Mouse (Mus musculus) C2C12 (cell line): ENCODE measurements around the gene Tgm1. TPM values are rescaled to one million over a fixed set of nuclear protein-coding genes. Genes with fewer than 3 reads are reported as not detected.

Source experiments
- H3K27me3 ChIP-seq: one replicate; pipeline ENCODE4 v1.6.1; 2011; ENCODE audit not compliant: control insufficient read depth, insufficient read depth, insufficient read length
- H3K36me3 ChIP-seq: one replicate; pipeline ENCODE4 v1.6.1; 2011; ENCODE audit not compliant: control insufficient read depth, insufficient read depth
- H3K4me3 ChIP-seq: one replicate; pipeline ENCODE4 v1.5.1; 2011; ENCODE audit warnings: mild to moderate bottlenecking, control low read depth; ENCODE audit not compliant: poor library complexity, insufficient read depth, severe bottlenecking
- H3K79me2 ChIP-seq: one replicate; pipeline ENCODE4 v1.6.1; 2011; ENCODE audit not compliant: control insufficient read depth, insufficient read depth
- H3K79me3 ChIP-seq: one replicate; pipeline ENCODE4 v1.6.1; 2011; ENCODE audit warnings: low read depth, control low read depth
- H3ac ChIP-seq: one replicate; pipeline ENCODE3; 2011; ENCODE audit warnings: low read depth; ENCODE audit not compliant: control insufficient read depth, insufficient read length
- CEBPB ChIP-seq: IDR thresholded peaks from one replicate; pipeline ENCODE4 v1.6.1; 2011; ENCODE audit warnings: low read depth, mild to moderate bottlenecking, control low read depth, moderate library complexity
- CTCF ChIP-seq: IDR thresholded peaks from one replicate; pipeline ENCODE4 v1.5.1; 2011; ENCODE audit not compliant: control insufficient read depth, insufficient read depth, insufficient read length
- FOSL1 ChIP-seq: IDR thresholded peaks from one replicate; pipeline ENCODE4 v1.8.0; 2011; ENCODE audit warnings: mild to moderate bottlenecking, low read length; ENCODE audit not compliant: poor library complexity, insufficient read depth, severe bottlenecking
- MAX ChIP-seq: IDR thresholded peaks from one replicate; pipeline ENCODE4 v1.6.1; 2011; ENCODE audit warnings: mild to moderate bottlenecking, control low read depth
- MYOD1 ChIP-seq: IDR thresholded peaks from one replicate; pipeline ENCODE4 v1.6.1; 2011; ENCODE audit warnings: low read depth; ENCODE audit not compliant: control insufficient read depth, insufficient read length
- MYOG ChIP-seq: IDR thresholded peaks from one replicate; pipeline ENCODE4 v1.6.1; 2011; ENCODE audit not compliant: control insufficient read depth, insufficient read length; ENCODE audit errors: extremely low read depth
- USF1 ChIP-seq: IDR thresholded peaks from one replicate; pipeline ENCODE4 v1.6.1; 2011; ENCODE audit warnings: low read depth, mild to moderate bottlenecking, control low read depth, moderate library complexity
- polyA plus RNA-seq: library from polyadenylated mRNA; unstranded; fragments of >200 nt; fragmentation: generic; extraction: Trizol; gene quantifications from one replicate; pipeline ENCODE4 v1.2.1, GENCODE M21; 2012; ENCODE audit warnings: missing spikeins

Tgm1 gene
- polyA plus RNA-seq, 1 experiment = 0.07 TPM

GRCm38 (mm10) chr14:55658011-55658410 is 55.7 kb downstream of the Tgm1 start:
- H3K27me3 ChIP-seq = no peaks in the 10 kb centered on the region
- no peak overlapping the region for H3K4me3 ChIP-seq
- no peak for TF ChIP-seq MAX
- TF ChIP-seq CEBPB = no peak
- TF ChIP-seq FOSL1 = no peak
- TF ChIP-seq MYOG = no peak
- no peak for TF ChIP-seq USF1
- TF ChIP-seq CTCF = no peak
- TF ChIP-seq MYOD1 = no peak
- no peaks in the 10 kb centered on the region for H3K79me3 ChIP-seq
- H3K79me2 ChIP-seq = no peaks in the 10 kb centered on the region
- no peak overlapping the region for H3ac ChIP-seq
- peaks cover 15% of the 10 kb centered on the region for H3K36me3 ChIP-seq

GRCm38 (mm10) chr14:55656935-55657334 is 56.8 kb downstream of the Tgm1 start:
- H3K79me2 ChIP-seq = no peaks in the 10 kb centered on the region
- H3K79me3 ChIP-seq = no peaks in the 10 kb centered on the region
- peaks cover 6% of the 10 kb centered on the region for H3K36me3 ChIP-seq
- TF ChIP-seq MYOG (no peak), MYOD1 (no peak), USF1 (no peak), MAX (no peak), CEBPB (no peak), FOSL1 (no peak), CTCF (no peak)
- no peak overlapping the region for H3ac ChIP-seq
- H3K27me3 ChIP-seq = no peaks in the 10 kb centered on the region
- H3K4me3 ChIP-seq = no peak overlapping the region

GRCm38 (mm10) chr14:55651528-55651927 is 62.2 kb downstream of the Tgm1 start:
- TF ChIP-seq MAX = no peak
- no peak for TF ChIP-seq MYOG
- TF ChIP-seq MYOD1 = no peak
- no peak for TF ChIP-seq CTCF
- TF ChIP-seq FOSL1 = no peak
- no peak for TF ChIP-seq CEBPB
- no peak for TF ChIP-seq USF1
- Histone ChIP-seq H3ac (no peak overlapping the region), H3K27me3 (no peaks in the 10 kb centered on the region)

More at GRCm38 (mm10) chr14:55651528-55651927, 62.2 kb downstream of the Tgm1 start:
- H3K36me3 ChIP-seq = no peaks in the 10 kb centered on the region
- H3K79me2 ChIP-seq = peaks cover 8% of the 10 kb centered on the region
- no peak overlapping the region for H3K4me3 ChIP-seq
- no peaks in the 10 kb centered on the region for H3K79me3 ChIP-seq

Other genes starting within 250 kb of the Tgm1 start
- 45.9 TPM for gene Dhrs4, start 235.2 kb downstream of the Tgm1 start, polyA plus RNA-seq
- 0.23 TPM for gene Carmil3, start 223.3 kb downstream of the Tgm1 start, polyA plus RNA-seq
- gene Cpne6, start 203.5 kb downstream of the Tgm1 start, polyA plus RNA-seq = not detected
- not detected for gene Nrl, start 188.9 kb downstream of the Tgm1 start, polyA plus RNA-seq
- gene Pck2, start 173.7 kb downstream of the Tgm1 start, polyA plus RNA-seq = 87.9 TPM
- 15.8 TPM for gene Dcaf11, start 153.9 kb downstream of the Tgm1 start, polyA plus RNA-seq
- gene A730061H03Rik, start 153.5 kb downstream of the Tgm1 start, polyA plus RNA-seq = 0.16 TPM
- gene Fitm1, start 138.3 kb downstream of the Tgm1 start, polyA plus RNA-seq = 0.40 TPM
- gene Psme1, start 135.8 kb downstream of the Tgm1 start, polyA plus RNA-seq = 63.7 TPM
- 7.5 TPM for gene Emc9, start 128.6 kb downstream of the Tgm1 start, polyA plus RNA-seq
- gene Psme2, start 122.8 kb downstream of the Tgm1 start, polyA plus RNA-seq = 110 TPM
- gene Rnf31, start 122.2 kb downstream of the Tgm1 start, polyA plus RNA-seq = 9.4 TPM
- 3.3 TPM for gene Irf9, start 110.4 kb downstream of the Tgm1 start, polyA plus RNA-seq
- not detected for gene Rec8, start 95.9 kb downstream of the Tgm1 start, polyA plus RNA-seq
- 113 TPM for gene Ipo4, start 78.0 kb downstream of the Tgm1 start, polyA plus RNA-seq
- gene Gm49378, start 76.0 kb downstream of the Tgm1 start, polyA plus RNA-seq = 0.13 TPM
- 72.9 TPM for gene Tm9sf1, start 70.1 kb downstream of the Tgm1 start, polyA plus RNA-seq
- gene Tssk4, start 63.7 kb downstream of the Tgm1 start, polyA plus RNA-seq = 0.43 TPM
- gene Mdp1, start 53.4 kb downstream of the Tgm1 start, polyA plus RNA-seq = 16.5 TPM
- gene Gmpr2, start 42.0 kb downstream of the Tgm1 start, polyA plus RNA-seq = 23.8 TPM
- 478 TPM for gene Nedd8, start 41.8 kb downstream of the Tgm1 start, polyA plus RNA-seq
- gene Tinf2, start 32.1 kb downstream of the Tgm1 start, polyA plus RNA-seq = 24.4 TPM
- 11.9 TPM for gene Rabggta, start 8.3 kb upstream of the Tgm1 start, polyA plus RNA-seq
- 63.7 TPM for gene Dhrs1, start 31.8 kb upstream of the Tgm1 start, polyA plus RNA-seq
- 38.6 TPM for gene Nop9, start 31.8 kb upstream of the Tgm1 start, polyA plus RNA-seq
- gene Cideb, start 44.5 kb upstream of the Tgm1 start, polyA plus RNA-seq = 0.05 TPM
- 0.09 TPM for gene Ltb4r2, start 47.5 kb upstream of the Tgm1 start, polyA plus RNA-seq
- 0.05 TPM for gene Ltb4r1, start 52.0 kb upstream of the Tgm1 start, polyA plus RNA-seq
- gene Adcy4, start 70.2 kb upstream of the Tgm1 start, polyA plus RNA-seq = 0.02 TPM
- gene Ripk3, start 74.9 kb upstream of the Tgm1 start, polyA plus RNA-seq = 0.55 TPM
- 1.2 TPM for gene Nfatc4, start 109.2 kb upstream of the Tgm1 start, polyA plus RNA-seq
- 0.13 TPM for gene Nynrin, start 140.1 kb upstream of the Tgm1 start, polyA plus RNA-seq
- gene Cbln3, start 170.5 kb upstream of the Tgm1 start, polyA plus RNA-seq = 0.05 TPM
- 3.6 TPM for gene Khnyn, start 171.0 kb upstream of the Tgm1 start, polyA plus RNA-seq
- 4.7 TPM for gene Sdr39u1, start 186.4 kb upstream of the Tgm1 start, polyA plus RNA-seq
- gene Cma1, start 230.7 kb upstream of the Tgm1 start, polyA plus RNA-seq = 0.90 TPM
- gene Cma2, start 237.1 kb upstream of the Tgm1 start, polyA plus RNA-seq = not detected